Mouse (Mus musculus) lung, adult 2 months (tissue): ENCODE measurements around the gene Sp7.

Experiments used
- CTCF ChIP-seq: fragments of 200-500 bp; IDR thresholded peaks from 2 replicates; pipeline ENCODE4 v1.5.1; 2011; ENCODE audit warnings: mild to moderate bottlenecking, low read length, control low read depth; ENCODE audit not compliant: insufficient read depth
- POLR2A ChIP-seq: fragments of 200-500 bp; IDR thresholded peaks from 2 replicates; pipeline ENCODE4 v1.6.1; 2011; ENCODE audit warnings: low read depth, mild to moderate bottlenecking, control low read depth, low read length, borderline replicate concordance; ENCODE audit errors: extremely low read depth

- TF ChIP-seq POLR2A (no peak), CTCF (peak; percentile 90)
Observed at GRCm38 (mm10) chr15:102377163-102377543, 10.2 kb upstream of the Sp7 start.
